In genomic region chr1:53053087-53054022, GRCm38 (mm10) we compare ENCODE assay signal across 9 mouse cellular contexts. TPM values are rescaled to one million over a fixed set of nuclear protein-coding genes. Genes with fewer than 3 reads are reported as not detected.
DNase-seq lines count a peak whose midpoint lies in the region; ATAC-seq and TF ChIP-seq lines count a peak whose summit lies in the region.
"Had no signal": no experiment of that assay in that cellular context is flagged by ENCODE, and none has a peak within 500 bp of the region (broad histone marks: within the 10 kb centered on the region; RNA-seq: fewer than 3 reads in every experiment).

No protein-coding gene starts in this region.

- no peak overlapping the region for H3K4me3 ChIP-seq in kidney, adult 2 months (ENCODE audit: insufficient read depth, low read depth, low read length)
- no peak overlapping the region for H3K4me3 ChIP-seq in forebrain, embryonic 11.5 days (ENCODE audit: low read depth, low read length)
- no peak overlapping the region for H3K4me3 ChIP-seq in thymus, adult 2 months (ENCODE audit: control insufficient read depth, insufficient read depth, low read length)

- no peaks in the 10 kb centered on the region for H3K36me3 ChIP-seq in kidney, adult 2 months (ENCODE audit: control insufficient read depth, insufficient read depth, low read length)
- H3K36me3 ChIP-seq in forebrain, embryonic 11.5 days (ENCODE audit: control insufficient read depth, insufficient read depth, low read length): no peaks in the 10 kb centered on the region
- no peaks in the 10 kb centered on the region for H3K36me3 ChIP-seq in thymus, adult 2 months (ENCODE audit: control insufficient read depth, insufficient read depth, low read length)

- 43% methylated on average over 9 of the region's 9 CpGs for WGBS in kidney, adult 2 months
- WGBS in forebrain, embryonic 11.5 days: 54% methylated on average over 9 of the region's 9 CpGs
- 60% methylated on average over 9 of the region's 9 CpGs for WGBS in thymus, adult 2 months

- no peaks in the 10 kb centered on the region for H3K9me3 ChIP-seq in forebrain, embryonic 11.5 days (ENCODE audit: control insufficient read depth, low read length)

- intact Hi-C loops in left cerebral cortex, postnatal 4 days (cut with DNase I): loop anchor here (5.0 kb wide), 1 partner anchor 219 kb away; no protein-coding TSS in a partner anchor

- H3K27ac ChIP-seq in kidney, adult 2 months (ENCODE audit: insufficient read depth, low read depth, low read length): no peak overlapping the region
- no peak overlapping the region for H3K27ac ChIP-seq in forebrain, embryonic 11.5 days (ENCODE audit: low read depth, low read length)
- no peak overlapping the region for H3K27ac ChIP-seq in thymus, adult 2 months (ENCODE audit: control insufficient read depth, insufficient read depth, low read length)
- H3K27ac ChIP-seq: macrophage had no signal

- H3K4me2 ChIP-seq in forebrain, embryonic 11.5 days (ENCODE audit: low read depth, low read length, severe bottlenecking): no peak overlapping the region

- TF ChIP-seq POLR2A in kidney, adult 2 months (IDR thresholded peaks at IDR 0.05; ENCODE audit: low read depth, low read length): no peak
- no peak for TF ChIP-seq POLR2A in brain, embryonic 14.5 days (IDR thresholded peaks at IDR 0.05; ENCODE audit: borderline replicate concordance, extremely low read depth, insufficient read depth, insufficient read length, poor library complexity, severe bottlenecking)
- no peak for TF ChIP-seq POLR2A in thymus, adult 2 months (IDR thresholded peaks at IDR 0.05; ENCODE audit: control insufficient read depth, extremely low read depth, insufficient read depth, low read length, poor library complexity)

- no peaks in the 10 kb centered on the region for H3K4me1 ChIP-seq in kidney, adult 2 months (ENCODE audit: control insufficient read depth, insufficient read depth, low read length)
- no peaks in the 10 kb centered on the region for H3K4me1 ChIP-seq in forebrain, embryonic 11.5 days (replicated peaks; ENCODE audit: control insufficient read depth, insufficient read depth, low read length)
- H3K4me1 ChIP-seq in thymus, adult 2 months (replicated peaks; ENCODE audit: control insufficient read depth, insufficient read depth, low read length): no peaks in the 10 kb centered on the region

- DNase-seq in kidney, adult 2 months: peak; percentile 47
- no peak for DNase-seq in kidney, adult 11 months
- DNase-seq in brain, embryonic 14.5 days (ENCODE audit: low read depth): peak; percentile 76
- DNase-seq in forebrain, embryonic 11.5 days (ENCODE audit: low spot score): peak; percentile 72
- peak; percentile 75 for DNase-seq in induced T-regulatory cell, adult 2 months (ENCODE audit: low read depth)
- DNase-seq in left cerebral cortex, postnatal 4 days: peak; percentile 66
- peak; percentile 25 to 56 for DNase-seq in natural killer cell, adult 2 months (ENCODE audit: low spot score in 2 of 2)
- peak; percentile 61 for DNase-seq in thymus, adult 2 months

- peak; percentile 38 for TF ChIP-seq CTCF in kidney, adult 2 months (conservative IDR thresholded peaks at IDR 0.05; ENCODE audit: insufficient read depth, insufficient read length, low read depth, low read length)
- peak; percentile 67; the same call in 1 of the 2 replicates for TF ChIP-seq CTCF in brain, embryonic 14.5 days (IDR thresholded peaks at IDR 0.05; ENCODE audit: borderline replicate concordance, extremely low read depth, insufficient read depth, insufficient read length)
- no peak for TF ChIP-seq CTCF in thymus, adult 2 months (IDR thresholded peaks at IDR 0.05; ENCODE audit: borderline replicate concordance, control insufficient read depth, extremely low read depth, insufficient read depth, low read length, poor library complexity)

- H3K27me3 ChIP-seq in kidney, adult 2 months (replicated peaks; ENCODE audit: control insufficient read depth, insufficient read depth, low read length): no peaks in the 10 kb centered on the region
- H3K27me3 ChIP-seq in forebrain, embryonic 11.5 days (ENCODE audit: control insufficient read depth, insufficient read depth, low read length): no peaks in the 10 kb centered on the region
- no peaks in the 10 kb centered on the region for H3K27me3 ChIP-seq in thymus, adult 2 months (ENCODE audit: control insufficient read depth, insufficient read depth, low read length)

- no peak overlapping the region for H3K9ac ChIP-seq in forebrain, embryonic 11.5 days (ENCODE audit: low read length)

- ATAC-seq in forebrain, embryonic 11.5 days (replicated peaks; ENCODE audit: low FRiP score): peak; percentile 60

RNA-seq across cellular contexts. Expression of gene Mstn, which starts 8.1 kb away (rescaled TPM):
- 0.20 TPM in 1 of 2 replicates, not detected in the other for polyA plus RNA-seq in kidney, adult 2 months (2012; rRNA removed)
- polyA plus RNA-seq in brain, embryonic 14.5 days (2012; rRNA removed): 0.18 and 0.25 TPM in 2 replicates
- polyA plus RNA-seq in forebrain, embryonic 11.5 days (2014; fragmentation: Nextera tagmentation; extraction: Ambion mirVana): 0.09 and 0.24 TPM in 2 replicates
- total RNA-seq in left cerebral cortex, postnatal 4 days (2021): 1 to 10 TPM; 1.2 to 1.3 TPM
- polyA plus RNA-seq in thymus, adult 2 months (2012; rRNA removed): 0.13 and 0.23 TPM in 2 replicates
- polyA plus RNA-seq: macrophage had no signal

RNA-seq across cellular contexts. Expression of gene 1700019D03Rik, which starts 33.4 kb away (rescaled TPM):
- polyA plus RNA-seq in kidney, adult 2 months (2012; rRNA removed): 1.1 and 2.1 TPM in 2 replicates
- polyA plus RNA-seq in brain, embryonic 14.5 days (2012; rRNA removed): 1.1 TPM in 2 replicates
- polyA plus RNA-seq in forebrain, embryonic 11.5 days (2014; fragmentation: Nextera tagmentation; extraction: Ambion mirVana): 2.8 TPM in 2 replicates
- 1 to 10 TPM; 8.5 TPM for total RNA-seq in left cerebral cortex, postnatal 4 days (2021)
- polyA plus RNA-seq in thymus, adult 2 months (2012; rRNA removed): 2.5 and 4.7 TPM in 2 replicates
- polyA plus RNA-seq: macrophage had no signal
